Mouse (Mus musculus) megakaryocyte progenitor cell, adult 5-6 weeks (primary cell): ENCODE data around the gene Hip1. TPM values are rescaled to one million over a fixed set of nuclear protein-coding genes. Genes with fewer than 3 reads are reported as not detected.
"Not testable (repeated sequence)": the region's sequence is repeated elsewhere in the genome, so short reads cannot be mapped to it uniquely, and the experiment has no call there.

Source experiments
- ATAC-seq: replicated peaks from 2 replicates; pipeline ENCODE4 v1.8.0; 2016; ENCODE audit warnings: mild to moderate bottlenecking, moderate TSS enrichment, inconsistent platforms; ENCODE audit not compliant: poor library complexity
- total RNA-seq, 2 experiments: library from RNA; stranded (forward) in 1 of 2; stranded (reverse) in 1 of 2; fragments of 157-497, 149-512 nt in 1 of 2; fragments of 200-1000 nt in 1 of 2; gene quantifications; 2 replicates each; pipeline versions ENCODE4 v1.2.3 to v1.2.4; 2015 to 2017

Hip1 gene
- total RNA-seq, 2 experiments from 2014 or later: 6.9 to 9.4 TPM

DNA sequence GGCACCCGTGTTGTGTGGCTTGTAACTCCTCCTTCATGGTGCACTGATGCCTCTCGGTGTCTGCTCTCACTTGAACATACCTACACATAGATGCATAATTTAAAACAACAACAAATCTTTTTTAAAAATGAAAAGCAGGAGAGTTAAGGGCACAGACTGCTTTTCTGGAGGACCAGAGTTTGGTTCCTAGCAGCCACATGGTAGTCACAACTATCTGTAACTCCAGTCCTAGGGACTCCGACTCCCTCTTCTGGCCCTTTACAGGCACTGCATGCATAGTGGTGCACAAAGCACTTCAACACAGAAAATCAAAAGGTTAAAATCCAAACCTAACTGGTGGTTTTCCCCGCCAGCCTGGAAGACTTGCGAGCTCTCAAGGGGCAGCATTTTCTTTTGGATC, 171.3 kb downstream of the Hip1 start:
- no peak for ATAC-seq

DNA sequence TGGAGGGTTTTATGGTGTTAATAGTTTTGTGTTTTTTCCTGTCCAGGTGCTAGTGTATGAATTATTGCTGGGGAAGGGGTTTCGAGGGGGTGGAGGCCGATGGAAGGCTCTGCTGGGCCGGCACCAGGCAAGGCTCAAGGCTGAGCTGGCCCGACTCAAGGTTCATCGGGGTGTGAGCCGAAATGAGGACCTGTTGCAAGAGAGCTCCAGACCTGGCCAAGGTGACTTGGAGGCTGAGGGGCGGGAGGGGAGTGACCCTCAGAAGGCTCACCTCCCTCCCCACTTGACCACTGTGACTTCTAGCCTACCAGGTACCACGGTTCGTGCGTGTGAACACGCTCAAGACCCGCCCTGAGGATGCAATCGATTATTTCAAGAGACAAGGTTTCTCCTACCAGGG, 173.7 kb downstream of the Hip1 start:
- ATAC-seq: no peak

DNA sequence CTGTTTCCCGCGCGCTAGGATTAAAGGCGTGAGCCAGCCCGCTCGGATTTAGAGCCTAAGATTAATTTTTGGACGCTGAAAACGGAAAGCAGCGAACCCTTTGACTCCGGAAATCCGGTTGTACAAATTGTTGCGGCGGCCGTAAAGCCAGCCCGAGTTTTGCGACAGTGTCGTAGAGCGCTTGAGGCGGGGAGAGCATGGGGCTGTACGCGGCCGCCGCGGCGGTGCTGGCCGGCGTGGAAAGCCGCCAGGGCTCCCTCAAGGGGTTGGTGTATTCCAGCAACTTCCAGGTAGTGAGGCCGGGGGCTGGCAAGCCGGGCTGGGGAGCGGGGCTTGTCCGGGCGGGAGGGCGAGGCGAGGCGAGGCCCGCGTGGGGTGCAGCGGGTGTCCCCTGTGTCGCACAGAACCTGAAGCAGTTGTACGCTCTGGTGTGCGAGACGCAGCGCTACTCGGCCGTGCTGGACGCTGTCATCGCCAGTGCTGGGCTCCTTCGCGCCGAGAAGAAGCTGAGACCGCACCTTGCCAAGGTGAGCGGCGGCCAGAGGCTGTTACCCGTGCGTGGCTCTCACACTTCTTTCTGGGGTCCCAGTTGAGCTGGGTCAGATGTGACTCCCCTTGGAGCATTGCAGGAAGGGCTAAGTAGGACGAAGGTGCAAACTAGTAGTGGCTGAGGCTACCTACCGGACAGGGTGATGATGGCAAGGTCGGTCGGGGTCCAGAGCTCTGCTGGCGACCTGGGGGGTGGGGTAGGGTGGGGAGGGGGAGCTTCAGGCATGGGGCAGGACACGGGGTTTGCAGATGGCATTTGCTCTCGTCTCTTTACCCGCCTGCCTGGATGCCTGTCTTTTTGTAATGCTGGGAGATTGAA, 174.9 kb downstream of the Hip1 start, which contains the start of gene Nsun5:
Nsun5 (plus strand) TSS at position 167 of the 868 bp plus-strand sequence.
- ATAC-seq: peak; percentile 93

- ATAC-seq: not testable (repeated sequence)
Measured at GRCm38 (mm10) chr5:135369196-135369595, 175.7 kb downstream of the Hip1 start.

DNA sequence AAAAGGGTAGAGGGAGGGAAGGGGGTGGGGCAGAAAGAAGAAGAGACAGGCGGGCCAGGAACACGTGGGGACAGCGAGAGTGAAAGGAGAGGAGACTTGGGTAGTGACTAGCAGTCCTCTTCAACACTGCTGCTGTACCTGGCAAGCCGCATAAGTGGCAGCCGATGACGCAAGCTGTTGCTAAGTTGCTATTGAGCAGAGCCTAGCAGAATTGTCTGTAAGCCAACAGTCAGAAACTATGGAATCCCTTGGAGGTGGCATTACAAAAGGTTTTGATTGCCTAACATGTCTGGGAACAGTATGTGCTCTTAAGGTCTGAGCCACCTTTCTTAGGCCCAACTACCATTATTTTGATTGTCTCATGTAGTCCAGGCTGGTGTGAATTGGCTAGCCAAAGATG, 176.6 kb downstream of the Hip1 start:
- ATAC-seq: no peak

DNA sequence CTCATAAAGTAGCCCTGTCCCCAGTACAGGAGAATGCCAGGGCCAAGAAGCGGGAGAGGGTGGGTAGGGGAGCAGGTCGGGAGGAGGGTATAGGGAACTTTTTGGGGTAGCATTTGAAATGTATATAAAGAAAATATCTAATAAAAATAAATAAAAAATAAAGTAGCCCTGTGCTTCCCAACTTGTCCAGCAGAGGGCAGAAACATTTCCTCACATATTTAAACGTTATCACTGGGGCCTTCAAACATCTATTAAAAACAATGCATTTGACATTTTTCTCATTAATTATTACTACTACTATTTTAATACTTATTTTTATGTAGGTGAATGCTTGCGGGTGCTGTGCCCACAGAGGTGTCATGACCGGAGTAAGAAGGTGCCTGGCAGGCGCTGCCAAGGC, 177.1 kb downstream of the Hip1 start:
- no peak for ATAC-seq

GRCm38 (mm10) chr5:135363540-135363939, 181.4 kb downstream of the Hip1 start:
- ATAC-seq: peak; percentile 88

GRCm38 (mm10) chr5:135362572-135362971, 182.3 kb downstream of the Hip1 start:
- ATAC-seq: no peak

DNA sequence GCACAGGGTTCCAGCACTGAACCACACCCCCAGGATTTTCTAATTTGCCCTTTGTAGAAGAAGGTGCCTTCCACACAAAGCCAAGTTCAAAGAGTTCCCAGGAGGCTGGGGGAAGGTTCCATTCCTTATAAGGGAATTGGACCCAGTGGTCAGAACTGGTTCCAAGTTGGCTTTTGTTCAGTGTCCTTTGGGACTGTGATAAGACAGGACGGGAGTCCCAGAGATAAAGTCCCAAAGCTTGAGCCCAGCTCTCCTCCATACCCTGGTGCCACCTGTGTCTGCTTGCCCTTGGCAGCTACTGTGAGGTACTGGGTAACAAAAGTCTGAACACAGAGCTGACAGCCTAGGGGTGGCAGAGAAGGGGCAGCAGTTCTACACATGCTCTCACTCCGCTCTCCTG, 185.1 kb downstream of the Hip1 start:
- ATAC-seq: no peak

DNA sequence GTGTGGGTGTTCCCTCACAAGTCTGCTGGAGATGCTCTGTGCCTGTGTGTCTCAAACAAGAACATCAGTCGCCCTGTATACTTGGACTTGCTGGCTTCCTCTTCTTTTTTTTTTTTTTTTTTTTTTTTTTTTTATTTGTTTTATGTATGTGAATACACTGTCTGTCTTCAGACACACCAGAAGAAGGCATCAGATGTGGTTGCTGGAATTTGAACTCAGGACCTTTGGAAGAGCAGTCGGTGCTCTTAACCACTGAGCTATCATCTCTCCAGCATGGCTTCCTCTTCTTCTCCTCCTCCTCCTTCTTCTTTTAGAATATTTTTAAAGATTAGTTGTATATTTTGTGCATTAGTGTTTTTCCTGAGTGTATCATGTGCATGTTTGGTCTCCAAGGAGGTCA, 187.4 kb downstream of the Hip1 start:
- ATAC-seq: no peak

Other genes starting within 250 kb of the Hip1 start
- not detected in 2 replicates for gene Fkbp6, start 195.1 kb downstream of the Hip1 start, total RNA-seq (2015)
- gene Fkbp6, start 195.1 kb downstream of the Hip1 start, total RNA-seq (2017): 0.25 TPM in 1 of 2 replicates, not detected in the other
- gene Trim50, start 191.8 kb downstream of the Hip1 start, total RNA-seq (2015): not detected in 2 replicates
- gene Trim50, start 191.8 kb downstream of the Hip1 start, total RNA-seq (2017): not detected in 2 replicates
- 15.8 and 18.2 TPM in 2 replicates for gene Nsun5, start 175.2 kb downstream of the Hip1 start, total RNA-seq (2015)
- gene Nsun5, start 175.2 kb downstream of the Hip1 start, total RNA-seq (2017): 22.0 and 24.3 TPM in 2 replicates
- gene Pom121, start 150.6 kb downstream of the Hip1 start, total RNA-seq (2015): 59.8 and 60.9 TPM in 2 replicates
- 7.0 and 7.9 TPM in 2 replicates for gene Pom121, start 150.6 kb downstream of the Hip1 start, total RNA-seq (2017)
- not detected in 2 replicates for gene Ccl26, start 18.4 kb upstream of the Hip1 start, total RNA-seq (2015)
- gene Ccl26, start 18.4 kb upstream of the Hip1 start, total RNA-seq (2017): not detected in 2 replicates
- 0.56 and 1.1 TPM in 2 replicates for gene Ccl24, start 27.9 kb upstream of the Hip1 start, total RNA-seq (2015)
- gene Ccl24, start 27.9 kb upstream of the Hip1 start, total RNA-seq (2017): not detected in 2 replicates
- 14.2 and 17.1 TPM in 2 replicates for gene Rhbdd2, start 87.5 kb upstream of the Hip1 start, total RNA-seq (2015)
- gene Rhbdd2, start 87.5 kb upstream of the Hip1 start, total RNA-seq (2017): 3.0 and 4.6 TPM in 2 replicates
- gene Por, start 124.9 kb upstream of the Hip1 start, total RNA-seq (2015): 12.7 and 21.3 TPM in 2 replicates
- gene Por, start 124.9 kb upstream of the Hip1 start, total RNA-seq (2017): 25.2 and 36.5 TPM in 2 replicates
- 8.5 and 11.6 TPM in 2 replicates for gene Tmem120a, start 199.3 kb upstream of the Hip1 start, total RNA-seq (2015)
- gene Tmem120a, start 199.3 kb upstream of the Hip1 start, total RNA-seq (2017): 8.2 and 19.1 TPM in 2 replicates
- gene Styxl1, start 233.3 kb upstream of the Hip1 start, total RNA-seq (2015): not detected in 2 replicates
- not detected in 2 replicates for gene Styxl1, start 233.3 kb upstream of the Hip1 start, total RNA-seq (2017)
- gene Mdh2, start 233.4 kb upstream of the Hip1 start, total RNA-seq (2015): 415 and 419 TPM in 2 replicates
- gene Mdh2, start 233.4 kb upstream of the Hip1 start, total RNA-seq (2017): 185 and 192 TPM in 2 replicates